Mouse (Mus musculus): ENCODE measurements at regions not wholly inside any gene's neighbourhood (a gene's known extent, or its start where the extent isn't known, plus 50 kb on each side); places are given as distances from the start of the nearest gene placed in this dataset.
A peak's percentile ranks its signal among the peaks of the same experiment; 100 is the strongest.

GRCm38 (mm10) chr1:142605224-142605623 lies 1035.2 kb upstream of the B3galt2 start:
- DNase-seq, result no peak

DNA sequence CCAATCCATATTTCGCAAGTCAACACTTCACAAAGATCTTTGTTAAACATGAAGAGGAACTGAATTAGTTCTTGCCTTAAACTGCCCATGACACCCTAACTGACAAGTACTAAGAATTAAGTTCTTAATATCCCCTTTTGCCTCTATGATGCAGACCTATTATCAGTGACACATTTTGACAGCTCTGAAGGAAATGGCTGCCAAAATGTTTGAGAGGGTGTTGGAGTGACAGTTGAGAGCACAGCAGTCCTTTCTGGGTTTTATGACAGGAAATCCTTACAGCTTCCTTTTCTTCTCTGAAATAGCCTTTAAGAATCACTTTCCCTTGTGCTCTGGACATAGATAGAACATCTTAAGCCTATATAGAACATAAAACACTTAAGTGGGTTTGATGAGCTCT lies 1034.4 kb upstream of the B3galt2 start:
- DNase-seq, result no peak

- DNase-seq, result no peak
These were observed 1019.0 kb upstream of the B3galt2 start for GRCm38 (mm10) chr1:142621464-142621863.

DNA sequence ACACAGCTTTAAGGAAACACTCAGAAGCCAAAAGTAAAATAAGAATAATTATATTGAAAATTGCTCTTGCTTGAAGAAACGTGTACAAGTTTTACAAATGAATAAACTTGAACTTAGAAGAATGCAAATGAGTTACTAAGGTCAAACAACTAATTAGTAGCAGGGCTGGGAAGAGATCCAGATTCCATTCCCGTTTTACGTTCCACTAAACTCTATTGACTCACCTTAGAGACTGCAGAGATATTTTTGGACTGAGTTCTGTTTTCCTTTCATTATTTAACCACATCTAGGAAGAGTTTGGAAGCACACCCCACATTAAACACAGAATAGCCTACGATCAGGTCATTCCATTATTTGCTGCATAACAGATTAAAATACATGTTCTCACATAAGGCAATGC lies 1016.2 kb upstream of the B3galt2 start:
- DNase-seq, result peak; percentile 67 to 87

- no peak for DNase-seq
These were observed 985.2 kb upstream of the B3galt2 start for GRCm38 (mm10) chr1:142655289-142655688.

DNA sequence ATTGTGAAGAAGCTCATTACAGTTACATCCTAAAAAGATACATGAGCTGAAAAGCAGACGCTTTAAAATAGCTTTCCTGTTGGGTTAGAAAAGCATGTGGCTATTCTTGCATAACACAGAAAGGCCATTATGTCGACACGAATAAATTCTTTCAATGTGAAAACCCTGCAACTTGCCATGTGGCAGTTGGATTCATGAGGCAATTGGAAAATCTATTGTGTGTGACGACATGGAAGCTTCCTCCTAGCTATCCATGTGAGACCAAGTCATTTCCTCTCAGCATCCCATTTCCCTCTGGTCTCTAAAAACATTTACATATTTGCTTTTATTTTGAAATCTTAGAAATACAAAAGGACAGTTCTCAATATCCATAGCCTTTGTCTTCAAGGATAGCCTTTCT lies 975.2 kb upstream of the B3galt2 start:
- no peak for DNase-seq

DNA sequence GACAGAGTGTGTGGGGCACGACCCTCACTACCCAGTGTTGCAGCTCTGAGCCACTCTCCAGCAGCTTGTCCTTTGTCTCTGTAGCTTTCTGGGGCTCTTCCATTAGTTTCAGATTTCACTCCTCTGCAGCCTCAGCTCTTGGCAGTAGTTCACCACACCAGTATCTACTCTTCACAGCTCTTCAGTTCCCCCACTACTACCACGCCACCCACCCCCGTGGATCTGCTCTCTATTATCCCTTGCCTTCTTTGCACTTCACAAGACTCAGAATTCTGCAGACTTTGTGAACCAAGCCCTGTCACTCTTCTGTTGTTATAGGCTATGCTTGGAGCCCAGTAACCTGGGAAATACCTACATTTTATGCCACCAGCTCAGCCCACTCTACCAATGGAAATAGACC lies 960.5 kb upstream of the B3galt2 start:
- no peak for DNase-seq

GRCm38 (mm10) chr1:142688828-142689227 lies 951.6 kb upstream of the B3galt2 start:
- DNase-seq, result no peak

DNA sequence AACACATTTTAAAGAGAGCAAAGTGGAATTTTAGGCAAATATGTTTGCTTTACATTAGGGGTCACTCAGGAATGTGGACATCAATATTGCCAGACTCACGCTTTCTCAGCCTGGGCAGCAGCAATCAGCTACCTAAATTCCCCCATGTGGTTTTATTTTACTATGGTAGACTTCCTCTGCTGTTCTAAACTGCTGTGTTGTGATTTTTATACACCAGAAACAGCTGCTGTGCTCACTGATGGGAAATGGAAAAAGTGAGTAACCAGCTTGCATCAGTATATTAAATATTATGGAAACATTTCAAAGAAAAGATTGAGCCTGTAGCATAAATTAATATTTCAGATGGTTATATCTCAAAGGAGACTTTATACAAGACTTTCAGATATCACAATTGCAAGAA lies 945.3 kb upstream of the B3galt2 start:
- DNase-seq, result no peak

- no peak for DNase-seq
These were observed 932.2 kb upstream of the B3galt2 start for GRCm38 (mm10) chr1:142708263-142708662.

GRCm38 (mm10) chr1:142730259-142730658 lies 910.2 kb upstream of the B3galt2 start:
- no peak for DNase-seq

DNA sequence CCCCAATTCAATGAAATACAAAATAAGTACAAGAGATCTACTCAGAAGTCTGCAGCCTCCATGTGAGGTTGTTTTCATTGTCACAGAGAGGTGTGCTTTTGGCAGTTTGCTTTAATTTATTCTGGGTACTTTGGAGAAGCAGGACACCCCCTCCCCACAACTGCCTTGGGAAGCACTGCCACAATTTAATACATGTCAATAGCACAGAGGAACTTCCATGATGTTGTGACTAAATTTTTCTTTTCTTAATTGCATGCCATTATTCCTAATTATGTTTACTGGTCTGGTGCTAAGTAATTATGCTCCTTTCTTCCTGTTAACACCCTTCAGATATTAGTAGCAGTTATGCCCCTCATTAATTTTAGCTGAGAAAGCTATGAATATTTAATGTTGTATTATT lies 906.4 kb upstream of the B3galt2 start:
- DNase-seq, result no peak

GRCm38 (mm10) chr1:142738376-142738775 lies 902.1 kb upstream of the B3galt2 start:
- DNase-seq, result peak; percentile 8 to 63

- DNase-seq, result peak; percentile 39 to 77
These were observed 898.2 kb upstream of the B3galt2 start for GRCm38 (mm10) chr1:142742307-142742706.

DNA sequence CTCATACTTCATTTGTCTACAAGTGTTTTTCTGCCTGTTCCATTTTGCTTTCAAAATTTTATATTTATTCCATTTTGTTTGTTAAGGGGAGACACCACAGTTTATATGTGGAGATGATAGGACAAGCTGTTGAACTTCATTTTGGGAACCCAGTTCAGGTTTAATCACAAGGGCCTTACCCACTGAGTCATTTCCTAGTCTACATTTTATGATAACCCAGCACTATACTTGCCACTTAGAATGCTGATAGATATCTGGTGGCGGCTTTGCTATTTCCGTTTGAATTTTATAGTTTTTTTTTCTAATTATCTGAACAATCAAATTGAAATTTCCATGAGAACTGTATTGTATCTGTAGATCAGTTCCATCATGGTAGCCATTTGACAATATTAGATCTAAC lies 869.5 kb upstream of the B3galt2 start:
- DNase-seq, result no peak

Data from kidney, adult 8-10 months (tissue).